Mouse (Mus musculus) urinary bladder, postnatal 10 days (tissue): ENCODE results near the gene St6galnac5.

Experiments used
- DNase-seq: peaks from one replicate; pipeline ENCODE4 v3.0.0; 2022; ENCODE audit warnings: low spot score

Gene St6galnac5

DNA sequence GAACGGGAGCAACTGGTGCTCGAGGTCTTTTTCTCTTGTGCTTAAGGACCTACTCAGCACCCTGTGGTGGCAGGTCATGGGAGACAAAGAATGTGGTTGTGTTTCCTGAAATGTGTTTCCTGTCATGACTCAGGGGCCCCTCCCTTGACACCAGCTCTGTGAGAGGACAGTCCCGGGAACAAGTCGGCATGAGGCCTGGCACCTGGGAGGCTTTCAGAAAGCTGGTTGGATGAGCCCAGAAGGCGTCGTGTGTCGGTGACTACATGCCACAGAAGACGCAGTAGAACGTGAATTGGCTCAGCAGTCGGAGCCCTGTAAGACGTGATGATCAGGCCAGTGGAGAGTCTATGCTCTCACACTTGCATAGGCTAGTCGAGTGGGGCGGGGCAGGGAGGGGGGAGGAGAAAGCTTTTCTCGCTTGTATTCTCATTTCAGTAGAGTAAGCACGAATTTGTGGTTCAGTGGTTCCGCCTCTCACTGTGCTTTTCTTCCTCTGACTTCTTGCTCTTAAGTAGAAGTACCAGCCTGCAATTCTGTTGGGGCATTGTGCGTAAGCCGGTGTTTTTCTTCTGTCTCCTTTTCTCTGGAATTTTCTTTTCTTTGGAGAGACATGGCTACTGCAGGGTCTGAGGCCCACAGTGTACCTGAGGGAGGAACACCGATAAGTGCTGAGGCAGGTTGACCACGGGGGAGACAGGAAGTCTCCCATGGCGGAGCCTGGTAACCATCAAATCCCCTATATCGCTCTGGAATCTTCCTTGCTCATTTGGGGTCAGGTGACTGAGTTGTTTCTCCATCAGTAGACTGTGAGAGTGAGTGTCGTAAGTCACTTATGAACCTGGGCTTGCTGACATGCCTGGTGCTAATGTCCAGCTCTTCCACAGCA, 69.6 kb downstream of the St6galnac5 start:
- no peak for DNase-seq

- no peak for DNase-seq
Observed at GRCm38 (mm10) chr3:152911578-152911977, 70.5 kb downstream of the St6galnac5 start.

DNA sequence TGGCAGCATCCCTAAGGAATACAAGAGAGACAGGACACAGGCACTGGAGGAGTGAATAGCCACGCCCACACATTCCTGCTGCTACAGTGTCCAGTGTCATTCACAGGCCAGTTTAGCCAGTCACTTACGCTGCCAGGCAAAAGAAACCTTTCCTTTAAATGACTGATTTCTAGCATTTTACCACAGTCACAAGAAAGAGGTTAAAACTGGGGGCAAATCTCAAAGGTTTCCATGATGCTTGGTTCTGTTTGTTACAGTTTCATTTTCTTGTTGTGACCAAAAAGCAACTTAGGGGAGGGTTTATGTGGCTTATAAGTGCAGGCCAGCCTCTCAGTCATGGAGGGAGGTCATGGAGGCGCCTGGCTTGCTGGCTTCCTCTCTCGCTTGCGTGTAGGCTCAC, 74.4 kb downstream of the St6galnac5 start:
- no peak for DNase-seq

GRCm38 (mm10) chr3:152907087-152907486, 75.0 kb downstream of the St6galnac5 start:
- no peak for DNase-seq

GRCm38 (mm10) chr3:152905800-152906199, 76.2 kb downstream of the St6galnac5 start:
- DNase-seq = no peak

DNA sequence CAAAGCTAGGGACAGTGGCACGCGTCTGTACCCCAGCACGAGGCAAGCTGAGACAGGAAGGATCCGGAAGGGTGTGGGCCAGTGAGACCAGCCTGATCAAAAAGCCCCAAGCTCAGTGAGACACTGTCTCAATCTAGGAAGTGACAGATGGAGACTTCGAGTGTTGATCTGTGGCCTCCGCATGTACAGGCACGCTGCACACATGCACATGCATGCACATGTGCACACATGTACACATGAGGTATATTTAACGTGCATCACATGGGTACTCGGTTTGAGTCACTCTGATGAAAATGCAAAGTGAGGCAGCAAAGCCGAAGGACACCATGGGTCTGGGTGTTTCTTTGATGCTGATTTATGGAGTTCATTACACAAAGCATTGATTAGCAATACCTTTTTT, 77.0 kb downstream of the St6galnac5 start:
- DNase-seq = no peak

DNA sequence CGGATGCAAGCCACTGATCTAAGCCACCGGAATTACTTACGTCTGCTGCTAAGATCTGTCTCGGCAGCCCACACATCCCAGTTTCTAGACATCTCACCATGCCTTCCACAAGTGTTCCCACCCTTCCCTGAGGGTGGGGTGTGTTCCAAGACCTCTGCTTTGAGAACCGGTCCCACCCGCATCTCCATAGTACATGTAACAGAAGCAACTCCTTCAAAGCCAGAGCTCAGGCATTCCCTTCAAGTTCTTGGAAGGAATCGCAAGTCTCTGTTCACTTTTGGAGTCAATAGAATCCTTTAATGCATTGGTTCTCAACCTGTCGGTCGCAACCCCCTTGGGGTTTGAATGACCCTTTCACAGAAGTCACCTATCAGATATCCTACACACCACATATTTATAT, 83.1 kb downstream of the St6galnac5 start:
- no peak for DNase-seq

- DNase-seq = no peak
Observed at GRCm38 (mm10) chr3:152897196-152897595, 84.8 kb downstream of the St6galnac5 start.

- DNase-seq = no peak
Observed at GRCm38 (mm10) chr3:152896111-152896510, 85.9 kb downstream of the St6galnac5 start.

- DNase-seq = no peak
Observed at GRCm38 (mm10) chr3:152894935-152895334, 87.1 kb downstream of the St6galnac5 start.

DNA sequence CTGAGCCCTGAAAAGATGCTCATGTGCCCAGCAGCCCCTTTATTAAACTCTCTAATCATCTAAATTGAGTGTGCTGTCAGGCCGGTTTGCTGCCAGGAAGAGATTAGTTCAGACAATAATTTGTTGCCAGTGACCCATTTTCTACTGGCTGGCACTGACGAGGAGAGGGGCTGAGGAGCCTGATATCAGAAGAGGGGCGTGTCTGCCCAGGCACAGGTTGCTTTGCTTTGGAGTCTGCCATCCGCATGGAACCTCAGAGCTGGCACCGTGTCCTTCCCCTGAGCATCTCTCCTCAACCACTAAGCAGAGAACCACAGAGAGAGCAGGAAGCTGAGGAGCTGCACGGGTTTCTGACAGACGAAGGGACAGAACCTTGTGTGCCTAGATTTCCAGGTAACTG, 93.9 kb downstream of the St6galnac5 start:
- no peak for DNase-seq

- no peak for DNase-seq
Observed at GRCm38 (mm10) chr3:152886749-152887148, 95.3 kb downstream of the St6galnac5 start.

GRCm38 (mm10) chr3:152883556-152883955, 98.5 kb downstream of the St6galnac5 start:
- DNase-seq = no peak

- no peak for DNase-seq
Observed at GRCm38 (mm10) chr3:152881706-152882105, 100.3 kb downstream of the St6galnac5 start.

DNA sequence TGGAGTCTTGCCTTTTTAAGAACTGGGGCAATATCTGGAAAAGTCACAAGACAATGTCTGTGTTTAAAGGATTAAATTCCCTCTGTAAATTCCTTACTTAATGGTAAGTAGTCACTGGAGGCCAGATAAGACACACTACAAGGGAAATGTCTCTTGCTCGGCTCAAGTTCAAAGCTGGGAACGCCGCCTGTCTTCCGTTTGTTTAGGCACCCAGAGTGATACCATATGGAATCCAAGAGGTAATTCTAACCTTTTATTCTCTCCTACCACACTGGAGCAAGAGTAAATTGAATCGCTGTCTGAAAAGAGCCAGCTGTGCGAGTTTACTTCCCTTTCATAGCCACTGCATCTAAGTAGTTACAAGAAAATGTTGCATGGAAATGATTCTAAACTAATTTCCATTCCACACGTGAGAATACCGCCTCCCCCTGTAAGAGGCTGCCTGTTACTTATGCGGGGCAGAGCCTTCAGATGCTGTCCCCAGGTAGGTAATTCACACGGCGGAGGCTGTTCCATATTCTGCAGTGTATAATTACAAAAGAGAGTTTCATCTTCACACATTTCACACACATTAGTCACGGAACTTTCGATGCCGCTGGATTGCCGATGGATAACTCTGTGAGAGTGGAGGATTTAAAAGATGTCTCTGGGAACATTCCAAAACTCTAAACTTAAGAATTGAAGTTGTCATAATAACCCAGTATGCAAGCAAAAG, 101.8 kb downstream of the St6galnac5 start:
- DNase-seq = no peak

DNA sequence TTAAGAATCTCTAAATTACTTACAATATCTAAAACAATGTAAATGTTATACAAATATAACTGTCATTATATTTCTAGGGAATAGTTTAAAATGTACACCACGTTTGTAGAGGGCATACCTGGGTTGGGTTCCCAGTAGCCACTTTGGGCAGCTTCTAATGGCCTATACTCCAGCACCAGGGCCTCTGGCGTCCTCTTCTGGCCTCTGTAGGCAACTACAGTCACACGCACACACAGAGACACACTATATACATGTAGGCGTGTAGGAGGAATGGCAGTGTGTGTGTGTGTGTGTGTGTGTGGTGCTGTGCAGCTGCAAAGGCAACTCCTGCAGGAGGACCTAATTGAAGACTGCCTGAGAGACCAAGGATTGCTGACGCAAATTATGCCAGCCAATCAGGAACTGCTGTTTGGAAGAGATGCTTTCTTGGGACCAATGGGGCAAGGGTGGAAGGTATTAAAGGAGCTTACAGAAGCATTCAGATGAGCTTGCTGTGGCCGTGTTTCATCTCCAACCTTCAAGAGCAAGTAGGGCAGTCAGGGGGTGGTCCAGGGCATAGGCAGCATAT, 106.2 kb downstream of the St6galnac5 start:
- DNase-seq = no peak

- no peak for DNase-seq
Observed at GRCm38 (mm10) chr3:152874431-152875355, 107.4 kb downstream of the St6galnac5 start.

DNA sequence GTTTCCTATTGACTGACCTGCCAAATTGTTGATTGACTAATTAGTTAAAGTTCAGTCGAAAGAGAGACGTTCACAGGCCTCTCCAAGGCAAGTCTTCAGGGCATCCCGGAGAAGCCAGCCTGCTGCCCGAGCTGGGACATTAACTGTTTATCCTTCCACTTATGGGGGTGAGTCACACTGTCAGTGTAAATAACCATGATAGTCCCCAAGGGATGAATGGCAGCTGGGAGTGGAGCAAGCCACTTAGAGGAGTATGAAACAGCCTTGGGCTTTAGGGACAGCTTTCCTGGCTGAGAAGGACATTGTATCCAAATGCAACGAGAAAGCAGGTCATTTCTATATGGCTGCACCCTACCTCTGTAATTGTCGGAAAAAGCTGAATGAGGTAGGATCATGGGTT, 109.5 kb downstream of the St6galnac5 start:
- no peak for DNase-seq

DNA sequence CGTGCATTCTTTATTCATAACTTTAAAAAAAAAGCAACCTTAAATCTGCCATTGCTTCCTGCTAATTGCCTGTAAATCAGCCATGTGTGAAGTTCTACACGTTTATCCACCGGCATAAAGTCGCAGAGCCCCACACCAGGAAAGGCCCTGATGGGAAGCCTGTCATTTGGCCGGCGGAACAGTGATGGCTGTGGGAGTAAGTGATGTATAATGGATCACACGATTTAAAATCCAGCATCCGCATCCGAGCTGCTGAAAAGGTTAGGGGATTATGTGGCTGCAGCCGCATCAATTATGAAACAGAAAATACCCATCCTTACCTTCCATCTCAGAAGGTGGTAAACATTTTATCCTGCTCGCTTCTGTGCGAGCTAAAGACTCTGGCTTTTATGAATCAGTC, 110.0 kb downstream of the St6galnac5 start:
- no peak for DNase-seq

GRCm38 (mm10) chr3:152867654-152868525, 114.2 kb downstream of the St6galnac5 start:
- DNase-seq = no peak
